Mouse (Mus musculus) liver, embryonic 12.5 days (tissue): ENCODE measurements around the gene Fgf13. TPM values are rescaled to one million over a fixed set of nuclear protein-coding genes. Genes with fewer than 3 reads are reported as not detected.
A peak's percentile ranks its signal among the peaks of the same experiment; 100 is the strongest.

Experiments used
- ATAC-seq: fragments of 200-750 bp; cut with Nextera tagmentation; 2 replicates; pipeline ENCODE4 v1.8.0; 2017; ENCODE audit warnings: moderate number of reproducible peaks, mild to moderate bottlenecking, moderate library complexity
- H3K27ac ChIP-seq: fragments of 300-500 bp; sonication (generic); 2 replicates; pipeline ENCODE4 v1.5.1; 2016; ENCODE audit warnings: mild to moderate bottlenecking
- H3K27me3 ChIP-seq: fragments of 300-500 bp; sonication (generic); replicated peaks from 2 replicates; pipeline ENCODE4 v1.6.1; 2016; ENCODE audit warnings: mild to moderate bottlenecking, moderate library complexity
- H3K36me3 ChIP-seq: fragments of 300-500 bp; sonication (generic); 2 replicates; pipeline ENCODE4 v1.6.1; 2016; ENCODE audit warnings: mild to moderate bottlenecking, moderate library complexity
- H3K4me1 ChIP-seq: fragments of 300-500 bp; sonication (generic); 2 replicates; pipeline ENCODE4 v1.6.1; 2016
- H3K4me2 ChIP-seq: fragments of 300-500 bp; sonication (generic); 2 replicates; pipeline ENCODE4 v1.6.1; 2016; ENCODE audit warnings: mild to moderate bottlenecking, moderate library complexity
- H3K4me3 ChIP-seq: fragments of 300-500 bp; sonication (generic); 2 replicates; pipeline ENCODE4 v1.5.1; 2016; ENCODE audit warnings: mild to moderate bottlenecking, moderate library complexity
- H3K9ac ChIP-seq: fragments of 300-500 bp; sonication (generic); 2 replicates; pipeline ENCODE4 v1.6.1; 2016; ENCODE audit warnings: mild to moderate bottlenecking, moderate library complexity
- H3K9me3 ChIP-seq: fragments of 300-500 bp; sonication (generic); replicated peaks from 2 replicates; pipeline ENCODE4 v1.6.1; 2016; ENCODE audit warnings: mild to moderate bottlenecking, moderate library complexity
- WGBS: fragments of 180-500 bp; shearing (Covaris S2); methylation state at CpG from one replicate; pipeline ENCODE4 v1.1.7; 2016; ENCODE audit not compliant: insufficient replicate concordance; 5-methylcytosine and 5-hydroxymethylcytosine counted together
- polyA plus RNA-seq: library from polyadenylated mRNA; unstranded; fragments of >200 nt; fragmentation: Nextera tagmentation; extraction: Ambion mirVana; gene quantifications from 2 replicates; pipeline ENCODE4 v1.2.1, GENCODE M21; 2016

Gene Fgf13
- 4.7 and 5.2 TPM in 2 replicates for polyA plus RNA-seq

GRCm38 (mm10) chrX:59567695-59568431, at the start of gene Fgf13:
Gene Fgf13, minus strand, starts transcription at chrX:59568071.
- no peaks in the 10 kb centered on the region for H3K9me3 ChIP-seq
- no peak for ATAC-seq
- peak within 1 kb of the TSS; percentile 52 for H3K4me2 ChIP-seq
- no peak within 1 kb of the TSS for H3K9ac ChIP-seq
- 9% methylated on average over 33 of the region's 47 CpGs for WGBS
- H3K36me3 ChIP-seq, result no peaks in the 10 kb centered on the region
- no peaks in the 10 kb centered on the region for H3K4me1 ChIP-seq
- H3K4me3 ChIP-seq, result peak within 1 kb of the TSS; percentile 37
- no peak within 1 kb of the TSS for H3K27ac ChIP-seq
- peaks cover 44% of the 10 kb centered on the region for H3K27me3 ChIP-seq

DNA sequence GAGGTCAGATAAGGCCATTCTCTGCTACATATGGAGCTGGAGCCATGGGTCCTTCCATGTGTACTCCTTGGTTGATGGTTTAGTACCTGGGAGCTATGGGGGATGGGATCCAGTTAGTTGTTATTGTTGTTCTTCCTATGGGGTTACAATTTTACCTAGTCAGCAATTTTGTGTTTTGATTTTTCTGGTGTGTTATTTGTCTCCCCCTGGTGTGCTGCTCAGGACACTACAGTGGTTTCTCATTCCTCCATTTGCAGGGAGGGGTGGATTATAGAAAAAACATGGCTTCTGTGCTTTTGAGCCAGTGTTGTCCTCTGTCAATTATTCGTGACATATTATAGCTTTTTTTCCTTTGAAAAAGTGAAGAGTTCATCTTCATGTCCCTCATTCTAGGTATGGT, 38.7 kb upstream of the Fgf13 start:
- Histone ChIP-seq H3K9me3 (no peaks in the 10 kb centered on the region), H3K4me1 (no peaks in the 10 kb centered on the region), H3K4me2 (no peak overlapping the region), H3K9ac (no peak overlapping the region), H3K27ac (no peak overlapping the region), H3K36me3 (no peaks in the 10 kb centered on the region), H3K4me3 (no peak overlapping the region), H3K27me3 (no peaks in the 10 kb centered on the region)
- WGBS, result 53% methylated on average over 1 of the region's 1 CpGs
- no peak for ATAC-seq

DNA sequence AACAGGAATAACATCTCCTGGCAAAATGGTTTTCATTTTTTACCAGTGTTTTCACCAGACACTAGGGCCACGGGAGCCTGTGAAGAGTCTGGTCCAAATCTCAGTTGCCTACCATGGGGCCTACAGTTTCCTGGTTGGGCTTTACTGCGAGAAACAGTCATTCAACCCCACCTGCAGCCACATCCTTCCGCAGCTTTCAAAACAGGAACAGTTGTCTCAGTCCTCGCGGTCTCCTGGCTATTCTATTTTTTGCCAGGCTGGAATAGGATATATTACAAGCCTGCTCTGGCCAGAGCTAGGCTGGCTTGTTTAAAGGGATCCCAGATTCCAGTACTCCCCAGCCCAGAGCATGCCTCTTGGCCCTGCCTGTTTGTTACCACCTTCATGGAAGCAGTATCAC, 21.2 kb upstream of the Fgf13 start:
- H3K27ac ChIP-seq, result no peak overlapping the region
- H3K4me3 ChIP-seq, result no peak overlapping the region
- H3K4me2 ChIP-seq, result no peak overlapping the region
- H3K9me3 ChIP-seq, result no peaks in the 10 kb centered on the region
- H3K9ac ChIP-seq, result no peak overlapping the region
- 20% methylated on average over 5 of the region's 5 CpGs for whole genome bisulfite sequencing
- no peaks in the 10 kb centered on the region for H3K4me1 ChIP-seq
- no peak for ATAC-seq
- H3K36me3 ChIP-seq, result no peaks in the 10 kb centered on the region
- H3K27me3 ChIP-seq, result no peaks in the 10 kb centered on the region

- no peaks in the 10 kb centered on the region for H3K27me3 ChIP-seq
- no peak overlapping the region for H3K4me2 ChIP-seq
- H3K9ac ChIP-seq, result no peak overlapping the region
- H3K4me1 ChIP-seq, result no peaks in the 10 kb centered on the region
- 65% methylated on average over 11 of the region's 11 CpGs for WGBS
- no peak overlapping the region for H3K27ac ChIP-seq
- H3K9me3 ChIP-seq, result no peaks in the 10 kb centered on the region
- no peaks in the 10 kb centered on the region for H3K36me3 ChIP-seq
- H3K4me3 ChIP-seq, result no peak overlapping the region
- no peak for ATAC-seq
Observed at GRCm38 (mm10) chrX:59585508-59586186, 17.8 kb upstream of the Fgf13 start.

- H3K4me2 ChIP-seq, result no peak overlapping the region
- H3K9ac ChIP-seq, result no peak overlapping the region
- H3K4me3 ChIP-seq, result no peak overlapping the region
- H3K27ac ChIP-seq, result no peak overlapping the region
- no peak for ATAC-seq
- no peaks in the 10 kb centered on the region for H3K27me3 ChIP-seq
- no peaks in the 10 kb centered on the region for H3K36me3 ChIP-seq
- no peaks in the 10 kb centered on the region for H3K4me1 ChIP-seq
- H3K9me3 ChIP-seq, result no peaks in the 10 kb centered on the region
Observed at GRCm38 (mm10) chrX:59584034-59584433, 16.2 kb upstream of the Fgf13 start.

DNA sequence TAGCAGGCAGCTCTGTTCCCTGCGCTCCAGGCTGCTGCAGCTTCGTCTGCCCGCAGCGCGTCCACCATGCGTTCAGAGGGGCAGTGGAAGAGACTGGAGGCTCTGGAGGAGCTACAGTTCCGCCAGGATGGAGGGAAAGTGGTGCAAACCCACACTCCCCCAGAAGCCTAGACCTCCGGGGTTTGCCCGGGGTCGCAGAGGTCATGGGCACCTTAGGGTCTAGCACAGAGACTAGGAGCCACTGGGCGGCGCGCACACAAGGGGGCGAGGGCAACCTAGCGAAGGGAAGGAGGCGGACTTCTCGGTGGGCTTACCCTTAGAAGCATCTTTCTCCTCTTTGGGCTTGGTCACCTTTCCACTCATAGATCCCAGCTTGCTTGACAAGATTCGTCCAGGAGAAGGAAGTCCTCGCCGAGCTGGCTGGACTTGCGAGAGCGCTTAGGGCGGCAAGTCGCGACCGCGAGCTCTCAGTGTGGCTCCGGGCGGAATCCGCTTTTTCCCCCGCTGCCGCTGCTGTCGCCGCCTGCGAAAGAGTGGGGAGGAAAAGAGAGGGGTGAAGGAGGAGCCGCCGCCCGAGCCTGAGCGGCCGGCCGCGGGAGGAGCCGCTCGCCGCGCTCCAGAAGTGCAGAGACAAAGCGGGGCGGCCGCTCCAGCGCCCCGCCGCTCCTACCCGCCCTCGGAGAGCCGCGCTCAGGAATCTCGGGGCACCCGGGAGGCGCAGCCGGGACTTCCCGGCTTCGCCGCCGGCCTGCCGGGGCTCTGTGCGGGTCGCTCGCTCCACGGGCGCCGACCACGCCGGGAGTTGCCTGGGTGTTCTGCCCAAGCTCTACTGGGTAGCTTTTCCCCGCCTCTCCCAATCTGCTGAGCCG, 811 bp downstream of the Fgf13 start:
- peak overlapping the region; percentile 52 for H3K4me2 ChIP-seq
- H3K4me1 ChIP-seq, result no peaks in the 10 kb centered on the region
- H3K9me3 ChIP-seq, result no peaks in the 10 kb centered on the region
- H3K27me3 ChIP-seq, result peaks cover 44% of the 10 kb centered on the region
- H3K27ac ChIP-seq, result no peak overlapping the region
- H3K36me3 ChIP-seq, result no peaks in the 10 kb centered on the region
- no peak overlapping the region for H3K9ac ChIP-seq
- ATAC-seq, result no peak
- H3K4me3 ChIP-seq, result peak overlapping the region; percentile 37
- WGBS, result 10% methylated on average over 62 of the region's 75 CpGs

DNA sequence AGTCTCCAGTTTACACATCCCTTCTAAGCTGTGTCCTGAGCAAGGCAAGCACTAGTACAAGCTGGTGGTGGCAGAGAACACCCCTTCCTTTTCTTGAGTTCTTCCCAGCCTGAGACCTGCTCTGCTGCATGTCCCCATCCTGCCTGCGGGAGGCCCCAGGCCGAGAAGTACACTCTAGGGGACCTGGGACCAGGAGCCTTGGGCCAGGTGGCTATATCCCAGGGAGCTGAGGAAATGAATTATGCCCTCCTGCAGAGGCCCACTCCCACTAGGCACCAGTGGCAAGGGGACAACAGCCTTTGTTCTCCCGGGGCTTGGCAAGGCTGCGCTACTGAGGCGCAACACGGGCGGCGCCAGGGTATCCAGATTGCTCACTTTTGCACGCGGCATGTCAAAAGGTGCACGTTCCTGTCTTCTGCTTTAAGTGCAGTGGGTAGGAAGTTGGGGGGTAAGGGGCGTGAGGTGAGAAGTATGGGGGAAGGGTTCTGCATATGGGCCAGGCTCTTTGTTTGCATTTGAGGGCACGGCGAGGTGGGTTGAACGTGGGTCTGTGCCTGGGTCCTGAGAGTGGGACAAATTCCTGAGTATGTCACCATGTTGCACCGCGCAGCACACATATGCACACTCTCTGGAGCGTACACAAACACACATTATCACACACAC, 1.7 kb downstream of the Fgf13 start:
- H3K27ac ChIP-seq, result no peak overlapping the region
- H3K9me3 ChIP-seq, result no peaks in the 10 kb centered on the region
- no peaks in the 10 kb centered on the region for H3K36me3 ChIP-seq
- H3K4me3 ChIP-seq, result no peak overlapping the region
- ATAC-seq, result no peak
- no peak overlapping the region for H3K9ac ChIP-seq
- no peak overlapping the region for H3K4me2 ChIP-seq
- 24% methylated on average over 18 of the region's 18 CpGs for WGBS
- no peaks in the 10 kb centered on the region for H3K4me1 ChIP-seq
- peaks cover 44% of the 10 kb centered on the region for H3K27me3 ChIP-seq

DNA sequence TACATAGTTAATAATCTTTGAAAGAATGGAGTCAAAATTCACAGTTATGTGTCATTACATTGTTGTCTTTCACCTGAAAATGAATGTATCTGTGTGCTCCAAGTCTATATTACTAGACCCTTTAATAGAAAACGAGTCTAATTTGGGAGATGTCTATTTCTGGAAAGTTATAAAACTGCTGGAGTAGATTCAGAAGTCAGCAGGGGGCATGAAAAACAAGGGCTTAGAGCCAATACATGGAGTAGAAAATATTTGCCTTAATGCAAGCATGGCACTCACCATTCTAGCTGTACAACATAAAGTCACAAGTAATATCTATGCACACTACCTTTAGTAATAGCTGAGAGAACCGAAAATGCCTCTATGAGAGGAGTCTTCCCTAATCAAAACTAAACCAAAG, 19.9 kb downstream of the Fgf13 start:
- H3K4me3 ChIP-seq, result no peak overlapping the region
- no peaks in the 10 kb centered on the region for H3K9me3 ChIP-seq
- no peak for ATAC-seq
- WGBS, result 49% methylated on average over 2 of the region's 2 CpGs
- H3K27ac ChIP-seq, result no peak overlapping the region
- H3K4me2 ChIP-seq, result no peak overlapping the region
- no peak overlapping the region for H3K9ac ChIP-seq
- H3K4me1 ChIP-seq, result no peaks in the 10 kb centered on the region
- H3K27me3 ChIP-seq, result no peaks in the 10 kb centered on the region
- H3K36me3 ChIP-seq, result no peaks in the 10 kb centered on the region

DNA sequence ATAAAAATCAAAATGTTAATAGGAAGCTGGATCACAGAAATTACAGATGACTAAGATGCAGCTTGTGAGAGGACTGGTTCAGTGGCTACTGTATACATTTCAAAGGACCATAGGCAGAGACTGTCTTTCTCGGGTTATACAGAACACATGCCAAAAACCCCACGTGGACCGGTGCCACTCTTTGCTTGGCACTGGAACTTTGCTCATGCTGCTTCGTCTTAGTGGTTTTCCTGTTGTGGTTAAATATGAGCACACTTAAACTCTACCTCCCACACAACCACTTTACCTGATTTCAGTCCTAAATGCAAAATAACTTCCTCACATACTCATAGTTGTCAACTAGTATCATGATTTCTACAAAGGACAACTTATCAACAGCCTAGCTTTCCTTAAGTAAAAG, 59.6 kb downstream of the Fgf13 start:
- 57% methylated on average over 4 of the region's 4 CpGs for WGBS
- no peaks in the 10 kb centered on the region for H3K27me3 ChIP-seq
- H3K4me1 ChIP-seq, result no peaks in the 10 kb centered on the region
- H3K9me3 ChIP-seq, result no peaks in the 10 kb centered on the region
- H3K4me3 ChIP-seq, result no peak overlapping the region
- no peak overlapping the region for H3K9ac ChIP-seq
- H3K4me2 ChIP-seq, result no peak overlapping the region
- ATAC-seq, result no peak
- no peaks in the 10 kb centered on the region for H3K36me3 ChIP-seq
- H3K27ac ChIP-seq, result no peak overlapping the region

DNA sequence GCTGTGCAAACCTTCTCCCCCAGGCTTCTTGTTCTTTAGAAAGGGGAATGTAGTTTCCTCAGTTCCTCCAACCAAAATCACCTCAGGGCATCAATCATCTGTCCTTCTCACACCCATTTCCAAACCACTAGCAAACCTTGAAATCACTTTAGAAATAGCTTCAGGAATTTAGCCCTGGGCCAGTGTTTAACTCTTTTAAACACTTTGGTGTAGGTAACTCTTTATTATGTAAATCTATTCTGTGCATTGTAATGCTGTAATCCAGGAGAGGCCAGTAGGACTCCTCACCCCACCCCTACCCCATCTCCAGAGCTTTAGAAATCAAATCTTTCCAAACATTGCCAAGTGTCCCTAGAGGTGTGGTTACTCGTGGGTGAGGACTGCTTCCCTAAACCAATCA, 74.5 kb downstream of the Fgf13 start:
- Histone ChIP-seq H3K4me2 (no peak overlapping the region), H3K9me3 (no peaks in the 10 kb centered on the region), H3K27me3 (no peaks in the 10 kb centered on the region), H3K9ac (no peak overlapping the region), H3K4me1 (no peaks in the 10 kb centered on the region), H3K27ac (no peak overlapping the region), H3K36me3 (no peaks in the 10 kb centered on the region), H3K4me3 (no peak overlapping the region)
- 29% methylated on average over 1 of the region's 1 CpGs for WGBS
- ATAC-seq, result no peak

GRCm38 (mm10) chrX:59485426-59485825, 82.4 kb downstream of the Fgf13 start:
- Histone ChIP-seq H3K9ac (no peak overlapping the region), H3K9me3 (no peaks in the 10 kb centered on the region), H3K27me3 (no peaks in the 10 kb centered on the region), H3K4me2 (no peak overlapping the region), H3K36me3 (no peaks in the 10 kb centered on the region), H3K4me3 (no peak overlapping the region), H3K4me1 (no peaks in the 10 kb centered on the region), H3K27ac (no peak overlapping the region)
- no peak for ATAC-seq
- WGBS, result 46% methylated on average over 2 of the region's 2 CpGs
